9 mouse cellular contexts compared by ENCODE assay signal in genomic region chr11:61142262-61142661, GRCm38 (mm10). TPM values are rescaled to one million over a fixed set of nuclear protein-coding genes. Genes with fewer than 3 reads are reported as not detected.
DNase-seq lines count a peak whose midpoint lies in the region; ATAC-seq lines count a peak whose summit lies in the region.
"Had no signal": no experiment of that assay in that cellular context is flagged by ENCODE, and none has a peak within 500 bp of the region (broad histone marks: within the 10 kb centered on the region; RNA-seq: fewer than 3 reads in every experiment).

No protein-coding gene starts in this region.

- peak; percentile 68 for ATAC-seq in megakaryocyte progenitor cell, adult 5-6 weeks (replicated peaks; ENCODE audit: poor library complexity)
- no peak for ATAC-seq in megakaryocyte-erythroid progenitor cell, adult 5-6 weeks (replicated peaks; ENCODE audit: low FRiP score, low TSS enrichment, poor library complexity, severe bottlenecking)

- peak; percentile 17 for DNase-seq in spleen, adult 12 weeks (ENCODE audit: low spot score)
- no peak for DNase-seq in spleen, postnatal 14 days (ENCODE audit: low spot score in 2 of 2)
- DNase-seq in induced T-regulatory cell, adult 2 months (ENCODE audit: low read depth): peak; percentile 80
- DNase-seq in kidney, adult 8-10 months: no peak
- no peak for DNase-seq in layer of hippocampus, adult 11-12 months (ENCODE audit: low spot score)
- DNase-seq in urinary bladder, postnatal 10 days (ENCODE audit: low spot score): no peak
- DNase-seq: cerebellum, adult 2 months had no signal

RNA-seq across cellular contexts. Expression of gene Tnfrsf13b, which starts 15.7 kb away (rescaled TPM):
- 39.9 and 42.4 TPM in 2 replicates for total RNA-seq in megakaryocyte progenitor cell, adult 5-6 weeks (2015)
- 55.3 and 64.2 TPM in 2 replicates for total RNA-seq in megakaryocyte progenitor cell, adult 5-6 weeks (2017)
- 2.3 TPM in 2 replicates for total RNA-seq in megakaryocyte-erythroid progenitor cell, adult 5-6 weeks (2014; fragmentation: Nextera tagmentation)
- total RNA-seq in megakaryocyte-erythroid progenitor cell, adult 5-6 weeks (2017): 12.5 and 15.5 TPM in 2 replicates

RNA-seq across cellular contexts. Expression of gene Usp22, which starts 32.6 kb away (rescaled TPM):
- 32.3 and 36.1 TPM in 2 replicates for total RNA-seq in megakaryocyte progenitor cell, adult 5-6 weeks (2015)
- total RNA-seq in megakaryocyte progenitor cell, adult 5-6 weeks (2017): 54.1 and 79.4 TPM in 2 replicates
- 19.8 and 20.3 TPM in 2 replicates for total RNA-seq in megakaryocyte-erythroid progenitor cell, adult 5-6 weeks (2014; fragmentation: Nextera tagmentation)
- 23.9 and 24.0 TPM in 2 replicates for total RNA-seq in megakaryocyte-erythroid progenitor cell, adult 5-6 weeks (2017)

Comparison
In these comparisons a context has a peak if more than half of its experiments do, and no peak if none do; other contexts are left out.
1. DNase-seq: peak in spleen, adult 12 weeks (single experiment) and induced T-regulatory cell, adult 2 months (single experiment); none in spleen, postnatal 14 days (0 of 2), kidney, adult 8-10 months (0 of 2), layer of hippocampus, adult 11-12 months (single experiment) and urinary bladder, postnatal 10 days (single experiment).